Mouse (Mus musculus): ENCODE results near the gene Slc44a2.

- no peak for TF ChIP-seq CTCF (IDR thresholded peaks at IDR 0.05; ENCODE audit: borderline replicate concordance, insufficient read depth, low read length)
- TF ChIP-seq POLR2A (IDR thresholded peaks at IDR 0.05; ENCODE audit: low read depth, low read length), result no peak
Measured at GRCm38 (mm10) chr9:21276307-21276706, 44.2 kb upstream of the Slc44a2 start.

All from embryonic fibroblast, embryonic 13.5 days (primary cell).